Mouse (Mus musculus): ENCODE measurements around the gene H1foo.

H1foo gene

GRCm38 (mm10) chr6:115927292-115928242 is 17.2 kb upstream of the H1foo start:
- peak; percentile 40 for DNase-seq (ENCODE audit: low read depth, low spot score)

- no peak for DNase-seq (ENCODE audit: low read depth, low spot score)
These were observed 14.7 kb upstream of the H1foo start for GRCm38 (mm10) chr6:115930018-115930417.

- no peak for DNase-seq (ENCODE audit: low read depth, low spot score)
These were observed 13.1 kb upstream of the H1foo start, which contains the start of gene Rho for GRCm38 (mm10) chr6:115931639-115932038. TSS of gene Rho (plus strand) at chr6:115931748.

- no peak for DNase-seq (ENCODE audit: low read depth, low spot score)
These were observed 12.3 kb upstream of the H1foo start for GRCm38 (mm10) chr6:115932391-115932790.

DNA sequence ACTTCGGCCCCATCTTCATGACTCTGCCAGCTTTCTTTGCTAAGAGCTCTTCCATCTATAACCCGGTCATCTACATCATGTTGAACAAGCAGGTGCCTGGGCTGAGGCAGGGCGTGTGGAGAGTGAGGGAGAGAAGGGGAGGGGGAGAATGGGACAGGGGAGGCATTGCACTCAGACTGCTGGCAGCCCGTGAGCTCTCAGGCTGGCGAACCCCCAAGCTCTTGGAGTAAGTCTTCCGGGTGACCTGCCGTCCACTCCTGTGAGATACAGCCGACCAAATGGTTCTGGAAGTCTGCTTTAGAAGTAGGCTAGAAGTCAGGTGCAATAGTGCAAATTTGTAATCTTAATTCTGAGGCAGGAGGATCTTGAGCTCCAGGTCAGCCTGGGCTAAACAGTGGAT is 9.2 kb upstream of the H1foo start:
- no peak for DNase-seq (ENCODE audit: low read depth, low spot score)

DNA sequence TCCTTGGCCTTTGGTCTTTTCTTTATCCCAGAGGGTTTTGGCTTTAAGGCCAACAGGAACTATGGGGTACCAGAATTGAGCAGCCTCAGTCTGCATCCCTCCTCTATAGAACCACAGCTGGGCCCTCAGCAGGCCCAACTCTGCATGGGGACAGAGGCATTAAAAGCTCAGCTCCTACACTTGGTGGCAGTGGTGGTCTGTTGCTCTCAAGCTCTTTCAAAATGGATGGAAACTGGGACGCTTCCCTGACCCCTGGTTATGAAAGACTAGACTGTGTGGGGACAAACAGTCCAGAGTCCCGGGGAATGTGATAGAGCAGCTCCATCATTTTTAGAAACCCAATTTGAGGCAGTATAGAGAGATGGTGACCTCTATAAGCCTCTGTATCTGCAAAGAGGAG is 6.7 kb upstream of the H1foo start:
- no peak for DNase-seq (ENCODE audit: low read depth, low spot score)

GRCm38 (mm10) chr6:115938798-115939197 is 5.9 kb upstream of the H1foo start:
- DNase-seq (ENCODE audit: low read depth, low spot score) = no peak

DNA sequence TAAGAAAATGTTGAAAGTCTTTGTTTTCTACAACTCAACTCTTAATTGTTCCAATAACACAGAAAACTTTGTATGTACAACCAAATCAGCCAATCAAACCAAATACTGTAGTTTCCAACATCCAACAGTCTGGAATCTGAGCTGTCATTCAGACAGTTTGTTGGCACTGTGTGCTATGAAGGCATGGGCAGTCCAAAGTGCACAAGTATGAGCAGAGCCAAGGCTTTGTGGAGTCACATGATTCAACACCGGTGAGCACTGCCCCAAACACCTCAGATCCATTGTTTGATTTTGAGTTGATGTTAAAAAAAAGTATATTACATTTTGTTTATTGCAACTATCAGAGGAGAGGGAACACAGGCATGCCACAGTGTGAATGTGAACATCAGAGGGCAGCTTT is 4.1 kb upstream of the H1foo start:
- no peak for DNase-seq (ENCODE audit: low read depth, low spot score)

DNA sequence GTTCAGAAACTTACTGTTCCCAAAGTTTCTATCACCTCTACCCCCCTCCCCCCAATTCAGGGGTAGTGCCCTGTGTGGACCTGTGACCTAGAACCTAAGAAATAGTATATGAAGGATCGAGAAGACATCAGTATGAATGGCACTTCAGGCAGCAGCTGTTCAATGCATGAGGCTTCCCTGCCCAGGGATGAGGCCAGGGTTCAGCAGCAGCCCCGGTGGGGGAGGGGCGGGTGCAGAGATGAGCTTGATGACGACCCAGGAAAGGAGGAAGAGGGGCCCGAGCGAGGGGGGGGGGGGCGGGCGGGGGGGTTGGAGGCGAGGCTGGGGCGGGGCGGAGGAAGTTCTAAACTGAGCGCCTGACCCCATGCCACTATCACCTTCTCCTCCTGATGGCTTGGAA is 3.6 kb upstream of the H1foo start:
- no peak for DNase-seq (ENCODE audit: low read depth, low spot score)

GRCm38 (mm10) chr6:115943498-115944427 is 975 bp upstream of the H1foo start:
- no peak for DNase-seq (ENCODE audit: low read depth, low spot score)

DNA sequence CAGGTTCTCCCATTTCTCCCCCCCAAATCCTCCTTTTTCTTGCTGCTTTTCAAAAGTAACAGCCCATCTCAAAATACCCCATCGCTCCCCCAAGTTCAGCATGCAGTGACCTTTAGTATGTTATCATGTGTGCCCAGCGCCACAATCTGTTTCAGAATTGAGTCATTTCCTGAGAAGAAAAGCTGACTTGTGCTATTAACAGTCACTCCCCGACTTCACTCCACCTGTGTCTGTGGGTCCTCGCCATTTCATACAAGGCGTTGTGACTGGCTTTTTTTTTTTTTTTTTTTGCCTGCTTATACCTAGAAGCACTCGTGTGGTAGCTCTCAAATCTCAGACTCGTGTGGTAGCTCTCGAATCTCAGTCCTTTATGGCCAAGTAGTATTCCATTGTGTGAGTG is 895 bp downstream of the H1foo start:
- DNase-seq (ENCODE audit: low read depth, low spot score) = no peak

GRCm38 (mm10) chr6:115946389-115946788 is 1.7 kb downstream of the H1foo start:
- DNase-seq (ENCODE audit: low read depth, low spot score) = peak; percentile 38

- DNase-seq (ENCODE audit: low read depth, low spot score) = no peak
These were observed 9.9 kb downstream of the H1foo start for GRCm38 (mm10) chr6:115954506-115955074.

GRCm38 (mm10) chr6:115955169-115955568 is 10.4 kb downstream of the H1foo start:
- DNase-seq (ENCODE audit: low read depth, low spot score) = peak; percentile 78

- DNase-seq (ENCODE audit: low read depth, low spot score) = no peak
These were observed 10.9 kb downstream of the H1foo start for GRCm38 (mm10) chr6:115955664-115956063.

DNA sequence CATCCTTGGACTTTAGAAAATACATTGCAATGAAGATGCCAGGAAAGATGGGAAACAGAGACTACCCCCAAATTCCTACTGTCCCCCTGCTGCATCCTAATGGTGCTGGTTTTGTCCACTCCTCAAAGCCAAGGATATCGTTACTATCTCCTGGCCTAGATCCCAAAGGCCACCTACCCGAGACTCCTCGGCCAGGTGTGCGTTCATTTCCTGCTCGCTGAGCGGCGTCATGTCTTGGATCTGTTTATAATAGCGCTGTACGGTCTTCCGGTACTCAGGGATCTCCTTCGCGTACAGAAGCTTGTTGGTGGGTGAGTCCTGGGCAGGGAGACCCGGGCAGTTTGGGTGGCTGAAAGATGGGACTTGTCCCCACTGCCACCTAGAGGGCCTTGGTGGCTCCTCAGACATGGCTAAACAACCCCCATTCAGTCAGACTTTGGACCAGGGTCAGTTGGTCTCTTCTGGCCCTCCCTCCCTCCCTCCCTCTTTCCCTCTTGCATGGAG is 11.7 kb downstream of the H1foo start:
- DNase-seq (ENCODE audit: low read depth, low spot score) = no peak

GRCm38 (mm10) chr6:115956922-115957601 is 12.3 kb downstream of the H1foo start:
- peak; percentile 97 for DNase-seq (ENCODE audit: low read depth, low spot score)

- no peak for DNase-seq (ENCODE audit: low read depth, low spot score)
These were observed 12.9 kb downstream of the H1foo start for GRCm38 (mm10) chr6:115957681-115958080.

- no peak for DNase-seq (ENCODE audit: low read depth, low spot score)
These were observed 13.7 kb downstream of the H1foo start for GRCm38 (mm10) chr6:115958445-115958844.

DNA sequence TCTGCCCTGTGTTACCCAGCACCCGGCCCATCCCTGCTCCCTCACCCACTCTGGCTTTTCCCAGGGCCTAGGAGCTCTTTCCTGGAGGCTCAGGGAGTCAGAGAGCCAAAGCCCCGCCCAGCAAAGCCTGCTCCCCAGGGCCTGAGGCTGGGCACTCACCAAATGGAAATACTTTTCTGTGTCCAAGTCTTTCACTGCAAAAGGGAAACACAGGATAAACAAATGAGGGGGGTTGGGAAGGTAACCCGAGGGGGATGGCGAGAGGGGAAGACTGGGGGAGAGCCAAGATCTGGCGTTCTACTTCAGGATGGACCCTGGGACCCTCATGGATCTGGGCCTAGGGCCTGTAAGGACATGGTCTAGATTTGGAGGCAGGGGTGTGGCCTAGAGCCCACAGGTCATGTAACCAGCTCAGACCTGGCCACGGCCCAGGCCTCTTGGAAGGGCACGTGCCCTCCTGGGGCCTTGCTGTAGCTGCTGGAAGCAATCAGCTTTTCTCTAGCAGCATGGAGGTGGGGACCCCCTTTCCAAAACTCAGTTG is 14.5 kb downstream of the H1foo start:
- DNase-seq (ENCODE audit: low read depth, low spot score) = no peak

GRCm38 (mm10) chr6:115960322-115960721 is 15.6 kb downstream of the H1foo start:
- DNase-seq (ENCODE audit: low read depth, low spot score) = no peak
